Mouse (Mus musculus): ENCODE measurements around the gene Vsx1.

GRCm38 (mm10) chr2:150737881-150738280 is 48.7 kb upstream of the Vsx1 start:
- TF ChIP-seq CTCF (IDR thresholded peaks at IDR 0.05; ENCODE audit: borderline replicate concordance, insufficient read depth, low read depth, low read length) (no peak), POLR2A (IDR thresholded peaks at IDR 0.05; ENCODE audit: borderline replicate concordance, insufficient read depth, low read length) (no peak)

Data from cerebellum, adult 2 months (tissue).